Mouse (Mus musculus) Patski (cell line): ENCODE results near the gene Sh3d19. TPM values are rescaled to one million over a fixed set of nuclear protein-coding genes. Genes with fewer than 3 reads are reported as not detected.
"Not testable (repeated sequence)": the region's sequence is repeated elsewhere in the genome, so short reads cannot be mapped to it uniquely, and the experiment has no call there.

Experiments
- ATAC-seq: fragments of 100-300 bp; one replicate; pipeline ENCODE4 v1.8.0; 2021
- CTCF ChIA-PET: fragments of 350-600 bp; sonication (Branson Sonifier 250); formaldehyde crosslinking; loops from one replicate; lab custom pipeline; 2022; ENCODE audit warnings: inconsistent platforms; lab: Charles Lee
- POLR2A ChIA-PET: fragments of 350-600 bp; sonication (Branson Sonifier 250); formaldehyde crosslinking; loops from one replicate; lab custom pipeline; 2022; ENCODE audit warnings: antibody characterized with exemption, inconsistent platforms; lab: Charles Lee
- DNase-seq: peaks from one replicate; pipeline ENCODE4 v3.0.0-alpha.2; 2011; ENCODE audit warnings: low read depth, low spot score
- H3K27me3 ChIP-seq: fragments of 371-371 bp; one replicate; pipeline ENCODE4 v1.5.1; 2021
- CTCF ChIP-seq: fragments of 100-300 bp; IDR thresholded peaks from one replicate; pipeline ENCODE4 v1.5.1; 2021
- in situ Hi-C: fragments of 300-500 bp; cut with MboI; formaldehyde crosslinking; loops from 3 replicates; pipeline ENCODE4 v1.11.1; 2018; ENCODE audit warnings: low pct_unique_long_range_greater_than_20kb, mixed read lengths
- polyA plus RNA-seq: library from polyadenylated mRNA; unstranded; gene quantifications from one replicate; pipeline ENCODE4 v1.2.3, GENCODE M21; 2021

The Sh3d19 gene
- polyA plus RNA-seq, 1 experiment from 2014 or later, result 145 TPM

GRCm38 (mm10) chr3:86072889-86073288 lies 102.0 kb downstream of the Sh3d19 start:
- ATAC-seq, result no peak
- CTCF ChIA-PET, result no interaction called here
- no peak for TF ChIP-seq CTCF
- no peak for DNase-seq
- in situ Hi-C loops, result no loop called here
- POLR2A ChIA-PET, result interaction anchor here (0.5 kb wide), 1 partner anchor 23 kb away, joined by 4 read pairs; no protein-coding TSS in a partner anchor
- no peaks in the 10 kb centered on the region for H3K27me3 ChIP-seq

DNA sequence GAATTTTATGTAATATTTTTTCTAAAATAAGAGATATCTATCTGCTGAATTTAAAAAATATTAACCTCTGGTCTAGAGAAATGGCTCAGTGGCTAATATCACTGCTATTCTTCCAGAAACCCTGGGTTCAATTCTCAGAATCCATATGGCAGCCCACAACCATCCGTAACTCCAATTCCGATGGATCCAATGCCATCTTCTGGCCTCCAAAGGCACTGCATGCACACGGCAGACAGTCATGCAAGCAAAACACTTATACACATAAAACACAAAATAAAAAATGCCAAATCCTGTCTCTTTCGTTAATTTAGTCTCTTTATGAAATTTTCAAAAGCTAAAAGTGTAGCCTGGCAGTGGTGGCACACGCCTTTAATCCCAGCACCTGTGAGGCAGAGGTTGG lies 104.7 kb downstream of the Sh3d19 start:
- no peak for TF ChIP-seq CTCF

GRCm38 (mm10) chr3:86076511-86077283 lies 105.8 kb downstream of the Sh3d19 start:
- DNase-seq, result no peak
- ChIA-PET CTCF (no interaction called here), POLR2A (no interaction called here)
- no peak for TF ChIP-seq CTCF
- ATAC-seq, result no peak
- H3K27me3 ChIP-seq, result no peaks in the 10 kb centered on the region
- in situ Hi-C loops, result no loop called here

More for the DNA sequence above, 104.7 kb downstream of the Sh3d19 start:
- ChIA-PET POLR2A (interaction anchor here (0.7 kb wide), 1 partner anchor 1560 kb away, joined by 3 read pairs; no protein-coding TSS in a partner anchor), CTCF (interaction anchor here (2.4 kb wide), 1 partner anchor 19 kb away, joined by 6 read pairs; no protein-coding TSS in a partner anchor)
- no peaks in the 10 kb centered on the region for H3K27me3 ChIP-seq
- DNase-seq (no peak), ATAC-seq (no peak)
- in situ Hi-C loops, result no loop called here

DNA sequence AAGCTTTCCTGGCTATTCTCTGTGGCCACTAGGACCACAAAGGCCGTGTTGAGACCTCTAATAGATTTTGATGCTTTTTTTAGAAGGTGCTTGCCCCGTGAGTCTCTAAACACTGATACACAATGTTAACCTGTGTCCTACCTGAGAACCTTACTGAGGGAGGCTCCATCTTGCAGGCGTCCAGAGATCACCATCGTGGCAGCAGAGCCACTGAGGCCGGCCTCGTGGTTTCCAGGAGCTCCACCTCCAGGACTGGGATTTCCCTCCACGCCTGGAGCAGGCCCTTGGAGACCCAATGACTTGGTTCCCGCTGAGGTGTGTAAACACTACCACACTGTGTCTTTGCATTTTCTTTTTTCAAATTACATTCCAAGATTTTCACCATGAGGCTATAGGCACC lies 112.1 kb downstream of the Sh3d19 start:
- no peaks in the 10 kb centered on the region for H3K27me3 ChIP-seq
- DNase-seq (no peak), ATAC-seq (no peak)
- in situ Hi-C loops, result no loop called here
- POLR2A ChIA-PET, result no interaction called here
- TF ChIP-seq CTCF, result no peak
- CTCF ChIA-PET, result interaction anchor here (0.9 to 1.1 kb wide), 5 partner anchors 9 to 166 kb away, joined by 3 read pairs; no protein-coding TSS in a partner anchor

GRCm38 (mm10) chr3:86085001-86085400 lies 114.1 kb downstream of the Sh3d19 start:
- ChIA-PET CTCF (interaction anchor here (2.4 kb wide), 1 partner anchor 9 kb away, joined by 6 read pairs; no protein-coding TSS in a partner anchor), POLR2A (no interaction called here)
- H3K27me3 ChIP-seq, result no peaks in the 10 kb centered on the region
- no peak for TF ChIP-seq CTCF
- ATAC-seq, result no peak
- in situ Hi-C loops, result no loop called here
- no peak for DNase-seq

DNA sequence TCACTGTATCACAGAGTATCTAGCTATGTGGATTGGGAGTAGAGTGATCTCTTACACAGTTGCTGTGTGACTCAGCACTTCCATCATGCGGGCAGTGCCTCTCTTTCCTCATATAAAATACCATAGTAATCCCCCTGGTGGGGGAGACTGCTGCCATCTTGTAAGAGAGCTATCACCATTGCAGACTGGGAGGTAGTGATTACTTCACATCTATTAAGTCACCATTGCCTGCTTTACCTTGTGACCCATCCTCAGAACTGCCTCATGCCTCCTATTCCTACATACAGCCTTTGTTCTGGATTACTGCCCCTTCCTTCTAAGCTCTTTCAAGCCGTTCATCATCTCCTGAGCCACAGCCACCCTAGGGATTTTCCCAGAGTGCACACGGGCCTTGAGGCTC lies 117.0 kb downstream of the Sh3d19 start:
- in situ Hi-C loops, result no loop called here
- ChIA-PET POLR2A (no interaction called here), CTCF (no interaction called here)
- no peak for TF ChIP-seq CTCF
- no peaks in the 10 kb centered on the region for H3K27me3 ChIP-seq
- ATAC-seq (peak; percentile 70), DNase-seq (peak; percentile 25)

GRCm38 (mm10) chr3:86093213-86093845 lies 122.4 kb downstream of the Sh3d19 start:
- no peak for ATAC-seq
- POLR2A ChIA-PET, result interaction anchor here (1.0 kb wide), 1 partner anchor 14 kb away, joined by 4 read pairs; no protein-coding TSS in a partner anchor
- in situ Hi-C loops, result no loop called here
- DNase-seq, result no peak
- no peaks in the 10 kb centered on the region for H3K27me3 ChIP-seq
- CTCF ChIA-PET, result interaction anchor here (0.7 to 1.9 kb wide), 7 partner anchors 8 to 169 kb away, joined by 3 to 6 read pairs (median 4); no protein-coding TSS in a partner anchor
- TF ChIP-seq CTCF, result no peak

DNA sequence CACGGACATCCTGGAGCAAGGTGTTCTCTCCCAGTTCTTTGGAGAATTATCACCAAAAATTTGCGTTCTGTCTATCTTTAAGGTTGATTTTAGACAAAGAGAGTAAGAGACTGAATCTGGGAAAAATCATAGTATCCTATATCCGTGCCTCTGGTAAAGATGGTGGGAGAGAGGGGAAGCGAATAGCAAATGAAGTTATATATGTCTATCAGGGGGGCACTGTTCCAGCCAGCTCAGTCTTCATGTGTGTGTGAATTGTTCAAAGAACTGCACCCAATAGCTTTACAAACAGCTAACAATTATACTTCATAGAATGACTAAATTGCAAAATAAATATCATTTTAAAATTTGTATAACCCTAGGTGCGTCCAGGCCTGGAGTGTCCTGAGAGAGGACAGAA lies 123.0 kb downstream of the Sh3d19 start:
- DNase-seq, result no peak
- no peaks in the 10 kb centered on the region for H3K27me3 ChIP-seq
- in situ Hi-C loops, result no loop called here
- TF ChIP-seq CTCF, result no peak
- POLR2A ChIA-PET, result interaction anchor here (1.0 kb wide), 1 partner anchor 13 kb away, joined by 4 read pairs; no protein-coding TSS in a partner anchor
- CTCF ChIA-PET, result interaction anchor here (0.7 to 1.9 kb wide), 6 partner anchors 8 to 170 kb away, joined by 3 to 6 read pairs (median 4); no protein-coding TSS in a partner anchor
- ATAC-seq, result no peak

GRCm38 (mm10) chr3:86101956-86102355 lies 131.0 kb downstream of the Sh3d19 start:
- CTCF ChIA-PET, result interaction anchor here (1.4 kb wide), 1 partner anchor 9 kb away, joined by 3 read pairs; no protein-coding TSS in a partner anchor
- no peak for ATAC-seq

GRCm38 (mm10) chr3:86103449-86104291 lies 132.8 kb downstream of the Sh3d19 start:
- no peak for DNase-seq
- in situ Hi-C loops, result no loop called here
- no peak for TF ChIP-seq CTCF
- CTCF ChIA-PET, result interaction anchor here (1.3 kb wide), 1 partner anchor 26 kb away, joined by 4 read pairs; no protein-coding TSS in a partner anchor
- POLR2A ChIA-PET, result interaction anchor here (0.7 kb wide), 1 partner anchor 19 kb away, joined by 3 read pairs; no protein-coding TSS in a partner anchor
- no peaks in the 10 kb centered on the region for H3K27me3 ChIP-seq
- ATAC-seq, result no peak

More at GRCm38 (mm10) chr3:86101956-86102355, 131.0 kb downstream of the Sh3d19 start:
- no peak for DNase-seq
- no peaks in the 10 kb centered on the region for H3K27me3 ChIP-seq
- POLR2A ChIA-PET, result no interaction called here
- TF ChIP-seq CTCF, result no peak
- in situ Hi-C loops, result no loop called here

DNA sequence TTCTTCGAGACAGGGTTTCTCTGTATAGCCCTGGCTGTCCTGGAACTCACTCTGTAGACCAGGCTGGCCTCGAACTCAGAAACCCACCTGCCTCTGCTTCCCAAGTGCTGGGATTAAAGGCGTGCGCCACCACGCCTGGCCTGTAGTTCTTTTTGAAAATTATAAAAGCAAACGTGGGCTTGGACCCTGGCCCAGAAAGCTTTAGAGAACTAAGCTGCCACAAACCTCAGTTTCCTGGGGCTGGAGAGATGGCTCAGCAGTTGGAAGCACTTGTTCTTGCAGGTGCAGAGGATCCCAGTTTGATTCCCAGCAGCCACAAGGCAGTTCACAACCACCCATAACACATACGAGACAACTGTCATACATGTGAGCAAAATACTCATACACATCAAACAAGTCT lies 133.5 kb downstream of the Sh3d19 start:
- DNase-seq, ATAC-seq, H3K27me3 ChIP-seq, POLR2A ChIA-PET, in situ Hi-C loops: not testable (repeated sequence)
- CTCF ChIA-PET, result interaction anchor here (1.4 kb wide), 1 partner anchor 9 kb away, joined by 3 read pairs; no protein-coding TSS in a partner anchor
